Mouse (Mus musculus): Measurements from ENCODE around the gene Ormdl1.

DNA sequence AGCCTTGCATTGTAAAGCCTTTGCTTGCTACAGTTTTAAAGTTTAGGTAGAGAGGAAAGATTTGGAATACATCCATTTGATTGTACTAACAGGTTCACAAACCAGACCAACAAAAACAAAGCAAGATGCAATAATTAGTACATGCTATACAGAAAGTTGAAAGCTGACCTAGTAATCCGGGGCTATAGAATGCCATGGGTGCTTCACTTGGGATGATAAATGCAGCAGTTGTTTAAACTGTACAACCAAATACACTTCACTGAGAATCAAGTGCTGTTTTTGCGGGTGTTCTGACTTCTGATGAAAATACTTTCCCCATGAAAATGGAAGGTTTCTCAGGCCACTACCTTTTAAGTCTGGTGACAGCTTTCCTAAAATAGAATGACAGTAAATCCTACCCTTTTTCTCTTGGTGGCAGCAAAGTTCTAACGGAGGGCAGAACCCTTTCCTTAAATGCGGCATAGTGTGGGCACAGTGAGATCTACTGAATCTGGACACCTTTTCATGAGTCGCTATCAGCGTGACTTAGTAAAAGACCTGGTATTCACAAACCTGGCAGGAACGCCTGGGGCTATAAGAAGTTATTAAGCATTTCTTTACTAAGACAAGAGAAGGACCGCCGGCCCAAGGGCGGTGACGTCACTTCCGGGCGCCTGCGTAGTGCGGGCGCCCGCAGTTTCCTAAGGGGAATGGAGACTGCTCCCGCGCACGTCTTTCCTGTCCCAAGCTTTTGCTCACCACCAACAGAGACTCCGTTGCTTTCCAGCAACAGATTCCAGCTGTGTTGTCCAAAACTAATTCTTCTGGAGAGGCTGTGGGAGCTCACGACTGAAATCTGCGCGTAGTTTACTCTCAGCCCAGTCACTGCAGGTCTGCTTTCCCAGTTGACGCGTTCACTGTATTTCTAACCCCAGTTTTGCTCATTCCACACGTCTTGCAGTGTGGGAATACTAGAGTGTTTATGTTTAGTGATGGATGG lies 16.4 kb downstream of the Ormdl1 start, which contains the start of gene Osgepl1:
- TF ChIP-seq CTCF (IDR thresholded peaks at IDR 0.05; ENCODE audit: borderline replicate concordance, control insufficient read depth, extremely low read depth, insufficient read depth, low read length, poor library complexity) (no peak), POLR2A (IDR thresholded peaks at IDR 0.05; ENCODE audit: control insufficient read depth, extremely low read depth, insufficient read depth, low read length, poor library complexity) (peak; percentile 51)
